Mouse (Mus musculus): ENCODE data around the gene Dnmbp.

Dnmbp gene

GRCm38 (mm10) chr19:43875996-43876395 lies 64.0 kb downstream of the Dnmbp start:
- DNase-seq = no peak

GRCm38 (mm10) chr19:43874351-43874750 lies 65.6 kb downstream of the Dnmbp start:
- DNase-seq = no peak

- DNase-seq = no peak
Measured at GRCm38 (mm10) chr19:43870418-43870817, 69.6 kb downstream of the Dnmbp start.

DNA sequence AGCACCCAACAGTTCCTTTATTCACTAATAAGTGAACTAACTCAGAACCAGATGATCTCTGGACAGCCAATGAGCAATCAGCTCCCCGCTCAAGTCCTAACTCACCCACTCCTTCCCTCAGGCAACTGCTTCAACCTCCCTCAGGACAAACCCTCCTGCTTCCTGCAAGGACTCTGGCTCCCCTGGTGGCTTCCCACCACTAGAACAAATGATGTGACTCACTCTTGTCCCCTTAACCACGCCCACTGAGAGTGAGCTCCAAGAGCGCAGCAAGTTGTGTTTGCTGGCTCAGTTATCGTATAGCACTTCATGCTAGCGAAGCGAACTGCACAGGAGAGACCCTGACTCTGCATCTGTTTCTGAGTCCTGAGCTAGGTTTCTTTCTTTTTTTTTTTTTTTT lies 82.6 kb downstream of the Dnmbp start:
- no peak for DNase-seq

DNA sequence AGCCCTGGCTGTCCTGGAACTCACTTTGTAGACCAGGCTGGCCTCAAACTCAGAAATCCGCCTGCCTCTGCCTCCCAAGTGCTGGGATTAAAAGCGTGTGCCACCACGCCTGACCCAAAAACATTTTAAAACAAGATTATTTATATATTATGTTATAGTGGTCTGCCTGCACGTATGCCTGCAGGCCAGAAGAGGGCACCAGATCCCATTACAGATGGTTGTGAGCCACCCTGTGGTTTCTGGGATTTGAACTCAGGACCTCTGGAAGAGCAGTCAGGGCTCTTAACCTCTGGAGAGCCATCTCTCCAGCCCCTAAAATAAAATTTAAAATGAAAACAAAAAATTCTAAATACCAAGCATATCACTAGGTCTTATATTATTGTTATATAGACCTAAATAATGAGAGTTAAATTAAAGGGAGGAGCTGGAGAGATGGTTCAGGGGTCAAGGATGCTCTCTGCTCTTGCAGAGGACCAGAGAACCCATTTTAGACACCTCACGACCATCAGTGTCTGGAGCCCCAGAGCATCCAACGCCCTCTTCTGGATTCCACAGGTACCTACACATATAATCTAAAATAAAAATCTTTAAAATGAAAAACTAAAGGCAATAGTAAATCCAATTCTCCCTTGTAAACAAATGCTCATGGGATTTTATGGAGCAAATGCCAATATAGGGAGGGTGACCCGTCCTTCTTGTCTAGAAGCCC lies 87.0 kb downstream of the Dnmbp start:
- DNase-seq = no peak

GRCm38 (mm10) chr19:43851996-43852630 lies 87.9 kb downstream of the Dnmbp start:
- DNase-seq = no peak

DNA sequence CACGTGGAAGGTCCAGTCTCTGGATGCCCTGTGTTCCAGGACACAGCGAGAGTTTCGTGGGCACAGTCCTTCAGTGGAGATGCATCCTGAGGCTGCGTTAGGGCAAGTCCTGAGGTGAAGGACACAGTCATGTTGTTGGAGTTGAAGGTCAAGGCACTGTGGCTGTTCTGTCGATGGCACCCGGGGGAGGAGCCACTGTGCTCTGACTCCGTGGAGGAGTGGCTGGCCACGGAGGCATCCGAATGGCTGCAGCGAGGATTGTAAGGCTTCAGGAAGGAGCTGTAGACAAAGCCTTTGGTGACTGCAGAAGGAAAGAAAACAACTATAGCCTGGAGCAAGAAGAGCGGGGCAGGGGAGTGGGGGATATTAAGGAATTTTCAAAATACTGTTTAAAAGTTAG lies 90.0 kb downstream of the Dnmbp start:
- no peak for DNase-seq

GRCm38 (mm10) chr19:43847966-43848365 lies 92.0 kb downstream of the Dnmbp start:
- DNase-seq = no peak

DNA sequence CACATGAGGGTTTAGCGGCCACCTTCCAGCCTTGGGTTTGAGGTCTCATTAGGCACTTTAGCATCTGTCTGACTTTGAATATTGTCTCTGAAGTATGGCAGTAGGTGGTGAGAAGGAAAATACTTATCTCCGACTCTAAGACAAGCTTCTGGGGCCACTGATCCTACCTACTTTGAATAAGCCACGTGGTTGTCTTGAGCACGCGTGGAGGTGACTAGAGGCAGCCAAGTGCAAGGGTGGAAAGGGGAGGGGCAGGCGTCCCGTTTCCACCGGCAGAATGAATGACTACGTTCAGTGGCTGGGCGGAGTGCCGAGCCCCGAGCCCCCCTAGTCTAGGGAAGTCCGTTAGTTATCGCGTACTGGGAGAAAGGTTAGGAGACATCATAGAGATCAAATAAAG lies 92.9 kb downstream of the Dnmbp start:
- DNase-seq = no peak

DNA sequence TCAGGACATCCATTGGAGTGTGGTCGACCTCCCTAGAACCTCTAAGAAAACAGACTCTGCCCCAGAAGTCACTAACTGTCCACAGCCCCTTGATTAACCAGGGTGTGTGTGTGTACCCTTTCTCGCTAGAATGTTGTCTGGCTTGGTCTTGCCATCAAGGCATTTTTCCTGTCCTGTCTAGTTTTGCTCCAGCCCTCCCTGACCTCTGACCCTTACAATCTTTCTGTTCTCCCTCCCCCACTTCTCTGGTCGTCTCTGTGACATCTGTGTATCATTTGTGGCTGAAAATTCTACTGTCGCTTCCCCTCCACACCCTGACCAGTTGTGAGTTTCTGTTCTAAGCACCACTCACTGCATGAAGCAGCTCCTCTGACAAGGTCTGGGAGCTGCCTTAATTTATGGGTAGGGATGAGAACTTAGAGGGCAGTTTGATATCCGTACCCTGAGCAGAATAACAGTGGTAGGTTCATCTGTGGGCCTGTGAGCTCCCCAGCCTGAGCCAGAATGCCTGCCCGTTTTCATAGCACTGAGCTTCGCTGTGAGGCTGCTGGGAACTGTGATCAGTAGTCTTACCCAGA lies 94.6 kb downstream of the Dnmbp start:
- DNase-seq = no peak

- no peak for DNase-seq
Measured at GRCm38 (mm10) chr19:43843184-43843583, 96.8 kb downstream of the Dnmbp start.

DNA sequence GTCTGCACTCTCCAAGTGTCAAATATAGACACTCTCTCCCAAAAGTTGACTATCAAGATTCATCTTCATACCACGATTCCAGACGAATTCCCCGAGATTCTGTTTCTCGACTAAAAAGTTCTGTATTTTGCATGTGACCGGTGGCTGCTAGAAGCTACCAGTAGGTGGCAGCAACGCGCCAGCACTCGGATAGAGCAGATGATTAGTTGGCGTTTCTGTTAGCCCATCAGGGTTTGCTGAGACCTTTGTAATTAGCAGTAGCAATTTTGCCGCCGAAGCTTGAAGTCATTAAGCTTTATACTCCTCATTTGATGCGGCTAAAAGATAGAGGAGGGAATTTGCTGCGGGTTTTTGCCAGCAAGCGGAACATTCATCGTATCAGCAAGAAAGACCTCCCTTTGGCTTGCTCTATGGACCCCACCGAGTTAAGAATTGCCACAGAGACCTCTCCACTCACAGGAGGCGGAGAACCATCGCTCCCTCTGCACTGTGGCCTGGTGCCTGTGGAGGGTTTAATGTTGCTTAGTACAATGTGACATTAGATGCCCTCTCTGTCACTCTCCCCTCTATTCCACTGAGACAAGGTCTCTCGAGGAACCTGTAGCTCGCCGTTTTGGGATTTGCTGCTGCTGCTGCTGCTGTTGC lies 107.4 kb downstream of the Dnmbp start:
- peak; percentile 88 for DNase-seq

GRCm38 (mm10) chr19:43826855-43827254 lies 113.1 kb downstream of the Dnmbp start:
- DNase-seq = no peak

DNA sequence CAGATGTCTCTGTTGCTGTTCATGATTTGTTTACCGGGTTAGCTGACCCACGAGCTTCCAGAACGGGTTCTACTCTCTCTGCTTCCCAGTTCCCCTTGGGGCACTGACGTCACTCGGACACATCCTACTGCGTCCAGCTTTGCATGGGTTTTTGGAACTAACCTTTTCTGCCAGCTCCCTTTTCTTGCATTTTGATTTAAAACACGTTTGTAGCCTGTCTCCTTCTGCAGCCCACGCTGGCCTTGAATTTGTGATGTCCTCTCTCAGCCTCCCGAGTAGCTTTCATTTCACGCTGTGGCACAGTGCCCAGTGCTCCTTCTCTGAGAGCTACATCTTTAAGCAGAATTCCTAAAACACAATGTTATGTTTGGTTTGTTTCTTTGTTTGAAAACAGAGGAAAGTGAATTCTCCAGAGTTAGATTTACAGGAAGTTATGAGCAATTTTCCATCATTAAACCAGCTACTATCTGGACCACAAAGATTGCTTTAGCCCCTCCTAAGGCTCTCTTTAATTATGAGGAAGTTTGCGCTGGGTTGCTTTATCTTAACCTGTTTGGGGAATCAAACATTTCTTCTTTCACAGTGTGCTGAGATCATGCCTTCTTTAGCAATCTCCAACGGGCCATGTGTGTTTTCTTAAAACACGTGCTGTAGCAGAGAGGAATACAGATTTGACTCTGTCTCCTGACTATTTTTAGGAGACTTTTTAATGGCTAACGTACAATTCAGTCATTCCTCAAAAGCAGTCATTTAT lies 124.2 kb downstream of the Dnmbp start:
- no peak for DNase-seq

GRCm38 (mm10) chr19:43813315-43813714 lies 126.7 kb downstream of the Dnmbp start:
- DNase-seq = no peak

- no peak for DNase-seq
Measured at GRCm38 (mm10) chr19:43811419-43811818, 128.6 kb downstream of the Dnmbp start.

GRCm38 (mm10) chr19:43809331-43809730 lies 130.7 kb downstream of the Dnmbp start:
- DNase-seq = no peak

- DNase-seq = peak; percentile 66
Measured at GRCm38 (mm10) chr19:43803866-43804265, 136.1 kb downstream of the Dnmbp start.

DNA sequence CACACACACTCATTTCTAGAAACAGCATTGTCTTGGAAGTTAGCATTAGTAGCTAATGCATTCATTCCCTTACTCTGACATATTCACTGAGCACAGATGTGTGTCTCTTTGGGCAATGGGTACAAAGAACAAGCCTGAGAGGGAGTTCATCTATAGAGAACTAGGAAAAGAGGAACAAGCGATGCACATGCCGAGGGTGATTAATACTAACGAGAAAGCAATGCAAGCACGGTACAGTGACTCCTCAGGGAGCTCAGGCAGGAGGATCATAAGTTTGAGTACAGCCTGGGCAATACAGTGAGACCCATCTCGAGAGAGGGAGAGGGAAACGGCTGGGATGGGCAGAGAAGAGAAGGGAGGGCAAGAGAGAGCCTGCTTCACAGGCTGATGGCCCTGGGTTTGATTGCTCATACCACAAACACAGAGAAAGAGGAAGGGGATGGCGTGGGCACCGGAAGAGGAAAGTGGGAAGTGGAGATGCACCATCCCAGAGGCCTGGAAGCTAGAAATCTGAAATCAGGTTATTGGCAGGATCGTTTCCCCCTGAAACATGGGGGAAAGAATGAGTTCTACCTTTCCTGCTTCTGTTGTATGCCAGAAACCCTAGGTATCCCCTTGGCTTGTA lies 138.5 kb downstream of the Dnmbp start:
- DNase-seq = peak; percentile 82

DNA sequence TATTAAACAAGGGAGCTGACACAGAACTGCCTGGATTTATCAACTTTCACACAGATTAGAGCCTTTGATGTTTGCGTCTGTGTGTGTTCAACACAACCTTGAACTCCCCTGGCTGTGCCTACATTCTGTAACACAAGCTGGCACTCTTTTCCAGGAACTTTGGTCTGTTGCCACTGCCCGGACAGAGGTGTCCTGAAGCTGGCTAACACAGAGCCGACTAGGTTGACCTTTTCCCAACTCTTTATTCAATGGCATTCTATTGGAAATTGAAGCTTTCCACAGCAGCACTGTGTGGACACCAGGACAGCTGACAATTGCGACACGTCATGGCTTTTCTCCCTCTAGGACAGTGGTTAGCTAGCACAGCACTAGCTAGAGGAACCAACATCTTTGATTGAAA lies 142.8 kb downstream of the Dnmbp start:
- peak; percentile 84 for DNase-seq

Data from heart, adult 11 months (tissue).